Mouse (Mus musculus): ENCODE data around the gene Ppargc1a.

Ppargc1a gene

GRCm38 (mm10) chr5:51553251-51553650, 14.3 kb downstream of the Ppargc1a start:
- in situ Hi-C loops (cut with MboI, MseI) = loop anchor here (10.0 kb wide), 1 partner anchor 292 kb away; no protein-coding TSS in a partner anchor

GRCm38 (mm10) chr5:51552483-51553091, 14.9 kb downstream of the Ppargc1a start:
- in situ Hi-C loops (cut with MboI, MseI) = loop anchor here (10.0 kb wide), 1 partner anchor 292 kb away; no protein-coding TSS in a partner anchor

DNA sequence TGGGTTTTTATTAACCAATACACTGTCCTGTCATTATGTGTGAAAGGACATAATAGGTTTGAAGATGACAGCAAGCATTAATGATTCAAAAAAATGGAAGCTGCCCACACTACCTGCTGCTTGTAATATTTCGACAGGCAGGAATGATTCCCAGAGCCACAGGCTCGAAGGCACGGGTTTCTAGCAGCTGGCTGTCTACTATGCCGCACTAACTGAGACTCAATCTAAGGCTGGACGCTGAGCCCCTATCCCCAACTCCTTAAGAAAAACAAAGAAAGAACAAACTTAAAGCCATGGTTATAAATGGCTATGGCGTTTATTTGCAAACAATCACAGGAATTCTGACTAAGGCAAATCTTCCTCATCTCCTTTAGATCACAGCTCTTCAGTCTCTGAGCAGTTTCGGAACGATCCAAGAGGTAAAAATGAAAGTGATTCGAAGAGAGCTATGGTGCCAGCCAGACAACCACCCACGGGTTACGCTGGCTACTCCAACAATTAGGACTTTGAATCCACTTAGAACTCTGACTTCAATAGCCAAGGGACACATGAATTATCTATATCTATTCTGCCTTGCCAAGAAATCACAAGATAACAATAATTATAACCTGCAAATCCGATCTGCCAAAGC, 15.6 kb downstream of the Ppargc1a start:
- in situ Hi-C loops (cut with MboI, MseI) = loop anchor here (10.0 kb wide), 1 partner anchor 293 kb away; no protein-coding TSS in a partner anchor

DNA sequence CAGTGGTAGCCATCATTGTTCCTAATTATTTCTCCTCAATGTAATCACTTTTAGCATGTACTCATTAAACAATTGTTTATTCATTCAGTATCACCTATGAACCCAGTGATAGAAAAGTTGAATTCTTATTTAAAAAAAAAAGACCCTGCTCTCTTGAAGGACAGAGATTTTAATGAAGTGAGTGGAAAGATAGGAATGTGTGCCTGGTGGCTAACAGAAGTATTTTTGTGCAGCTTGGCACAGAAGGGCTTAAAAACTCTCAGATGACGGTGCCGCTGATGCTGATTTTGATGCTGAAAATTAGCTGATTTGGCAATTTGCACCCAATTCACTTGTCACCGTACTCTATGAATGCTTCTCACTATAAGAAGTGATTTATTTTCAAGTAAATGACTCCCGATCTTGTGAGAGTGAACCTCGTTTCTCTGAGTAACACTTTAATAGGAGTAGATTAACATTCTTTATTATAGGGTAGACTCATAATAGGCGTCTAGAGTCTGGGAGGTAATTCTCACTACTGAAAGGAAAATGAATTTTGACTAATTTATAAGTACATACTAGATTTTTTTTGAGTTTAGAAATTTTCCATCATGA, 20.0 kb downstream of the Ppargc1a start:
- in situ Hi-C loops (cut with MboI, MseI) = no loop called here

- in situ Hi-C loops (cut with MboI, MseI) = no loop called here
Observed at GRCm38 (mm10) chr5:51546817-51547216, 20.7 kb downstream of the Ppargc1a start.

GRCm38 (mm10) chr5:51545133-51546049, 22.1 kb downstream of the Ppargc1a start:
- in situ Hi-C loops (cut with MboI, MseI) = no loop called here

GRCm38 (mm10) chr5:51544141-51544735, 23.3 kb downstream of the Ppargc1a start:
- in situ Hi-C loops (cut with MboI, MseI) = no loop called here

- in situ Hi-C loops (cut with MboI, MseI) = no loop called here
Observed at GRCm38 (mm10) chr5:51541557-51541956, 26.0 kb downstream of the Ppargc1a start.

GRCm38 (mm10) chr5:51540816-51541215, 26.7 kb downstream of the Ppargc1a start:
- in situ Hi-C loops (cut with MboI, MseI) = no loop called here

DNA sequence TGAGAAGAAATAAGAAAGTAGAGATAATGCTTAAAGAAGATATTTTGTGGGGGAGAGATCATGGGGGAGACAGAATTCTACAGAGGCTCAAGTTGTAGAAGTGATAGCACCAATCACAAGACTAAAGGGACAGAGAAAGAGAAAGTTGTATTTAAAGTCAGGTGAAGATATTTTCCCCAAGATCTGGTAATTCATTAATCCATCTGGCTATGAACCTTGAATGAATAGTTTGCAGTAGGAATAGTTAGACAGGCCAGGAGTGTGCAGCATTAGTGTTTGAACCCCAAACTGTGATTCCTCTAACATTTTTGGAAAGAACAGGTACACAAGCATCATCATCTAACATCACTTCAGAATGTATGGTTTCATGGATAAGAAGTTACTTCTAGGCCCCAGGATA, 28.0 kb downstream of the Ppargc1a start:
- in situ Hi-C loops (cut with MboI, MseI) = no loop called here

GRCm38 (mm10) chr5:51538319-51538718, 29.2 kb downstream of the Ppargc1a start:
- in situ Hi-C loops (cut with MboI, MseI) = no loop called here

DNA sequence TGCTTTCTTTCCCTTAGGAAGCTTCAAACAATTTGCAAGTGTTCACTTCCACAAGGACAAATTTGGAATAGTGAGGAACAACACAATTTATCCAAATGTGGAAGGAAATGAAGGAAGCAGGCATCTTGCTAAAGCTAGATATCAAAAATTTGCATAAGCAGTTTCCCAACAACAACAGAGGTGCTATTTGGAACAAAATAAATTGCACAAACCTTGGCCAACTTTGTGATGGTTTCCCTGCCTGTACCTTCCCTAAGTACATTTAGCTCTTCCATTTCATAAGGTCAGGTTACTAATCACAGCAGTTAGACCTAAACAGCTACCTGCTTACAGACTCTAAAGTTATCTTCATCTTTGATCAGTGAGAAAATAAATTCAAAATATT, 29.9 kb downstream of the Ppargc1a start:
- in situ Hi-C loops (cut with MboI, MseI) = no loop called here

- in situ Hi-C loops (cut with MboI, MseI) = no loop called here
Observed at GRCm38 (mm10) chr5:51537009-51537645, 30.4 kb downstream of the Ppargc1a start.

DNA sequence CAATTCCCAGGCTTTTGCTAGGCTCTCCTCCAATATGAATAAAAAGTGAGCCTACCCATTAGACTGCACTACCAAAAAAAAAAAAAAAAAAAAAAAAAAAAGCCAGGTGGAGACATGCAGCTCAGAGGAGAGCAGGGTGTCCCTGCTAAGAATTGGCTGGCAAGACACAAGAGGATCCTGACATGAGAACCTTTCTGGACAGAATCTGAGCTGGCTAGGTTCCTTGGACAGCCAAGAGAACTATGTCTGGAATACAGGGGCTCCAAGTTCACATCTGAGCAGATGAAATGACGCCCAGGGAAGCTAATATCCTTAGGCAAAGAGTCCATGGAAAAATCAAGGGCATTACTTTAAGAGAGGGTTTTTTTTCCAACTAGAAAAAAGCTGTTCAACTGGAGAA, 33.1 kb downstream of the Ppargc1a start:
- in situ Hi-C loops (cut with MboI, MseI) = no loop called here

GRCm38 (mm10) chr5:51531286-51531685, 36.2 kb downstream of the Ppargc1a start:
- in situ Hi-C loops (cut with MboI, MseI) = no loop called here

- in situ Hi-C loops (cut with MboI, MseI) = no loop called here
Observed at GRCm38 (mm10) chr5:51529444-51529843, 38.1 kb downstream of the Ppargc1a start.

DNA sequence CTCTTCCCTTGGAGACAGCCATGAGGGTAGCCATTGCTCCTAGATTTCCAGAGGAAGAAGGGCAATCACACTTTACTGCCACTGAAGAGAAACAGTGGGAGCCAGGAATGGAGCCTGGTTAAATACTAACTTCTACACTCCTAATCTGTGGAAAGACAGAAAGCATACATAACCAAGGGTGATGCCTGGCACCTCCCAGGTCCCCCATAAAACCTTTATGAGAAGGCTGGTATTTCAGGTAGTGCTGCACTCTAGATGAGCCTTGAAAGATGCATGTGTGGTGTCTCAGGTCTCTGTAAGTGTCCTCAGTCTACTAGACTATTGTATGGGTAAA, 39.4 kb downstream of the Ppargc1a start:
- in situ Hi-C loops (cut with MboI, MseI) = no loop called here

GRCm38 (mm10) chr5:51527498-51528164, 39.9 kb downstream of the Ppargc1a start:
- in situ Hi-C loops (cut with MboI, MseI) = no loop called here

GRCm38 (mm10) chr5:51525858-51526257, 41.7 kb downstream of the Ppargc1a start:
- in situ Hi-C loops (cut with MboI, MseI) = no loop called here

DNA sequence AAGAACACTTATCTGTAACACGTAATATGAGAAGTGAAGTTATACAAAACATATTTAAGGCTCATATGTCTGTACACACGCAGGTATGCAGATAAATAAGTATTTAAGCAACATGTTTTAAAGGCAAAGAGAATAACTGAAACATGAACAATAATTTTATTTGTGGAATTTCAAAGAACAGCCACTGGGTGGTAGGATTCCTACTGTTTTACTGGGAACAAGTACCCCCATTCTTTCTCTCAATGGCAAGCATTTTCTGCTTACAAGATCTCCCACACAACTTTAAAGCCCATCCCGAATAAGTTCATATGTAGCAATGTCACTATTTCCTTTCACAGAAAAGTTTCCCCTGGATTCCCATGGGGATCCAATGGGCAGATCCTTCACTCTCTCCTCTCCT, 46.7 kb downstream of the Ppargc1a start:
- in situ Hi-C loops (cut with MboI, MseI) = no loop called here

All from regulatory T cell (primary cell).